Mouse (Mus musculus) urinary bladder, postnatal 36 days (tissue): ENCODE data around the gene Pmvk.
"Not testable (repeated sequence)": the region's sequence is repeated elsewhere in the genome, so short reads cannot be mapped to it uniquely, and the experiment has no call there.

Source experiments
- DNase-seq, 2 experiments: peaks; one replicate each; pipeline ENCODE4 v3.0.0; 2022; ENCODE audit warnings: low spot score in 2 of 2, mixed read lengths in 1 of 2

The Pmvk gene

DNA sequence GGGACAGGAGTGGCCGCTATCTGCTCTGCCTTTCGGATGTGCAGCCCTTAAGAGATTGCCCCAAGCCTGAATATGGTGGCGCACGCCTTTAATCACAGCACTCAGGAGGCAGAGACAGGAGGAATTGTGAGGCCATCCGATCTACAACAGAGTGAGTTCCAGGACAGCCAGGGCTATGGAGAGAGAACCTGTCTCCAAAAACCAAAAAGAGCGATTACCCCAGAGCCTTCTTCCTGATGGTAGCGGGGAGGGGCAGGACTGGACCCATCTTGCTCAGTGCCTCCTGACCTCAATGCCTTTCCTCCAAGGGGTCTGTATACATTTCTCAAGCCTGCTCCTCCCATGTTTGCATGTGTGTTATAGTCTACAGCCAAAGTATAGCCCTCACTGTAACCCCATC lies 25.3 kb upstream of the Pmvk start:
- not testable (repeated sequence) for DNase-seq

DNA sequence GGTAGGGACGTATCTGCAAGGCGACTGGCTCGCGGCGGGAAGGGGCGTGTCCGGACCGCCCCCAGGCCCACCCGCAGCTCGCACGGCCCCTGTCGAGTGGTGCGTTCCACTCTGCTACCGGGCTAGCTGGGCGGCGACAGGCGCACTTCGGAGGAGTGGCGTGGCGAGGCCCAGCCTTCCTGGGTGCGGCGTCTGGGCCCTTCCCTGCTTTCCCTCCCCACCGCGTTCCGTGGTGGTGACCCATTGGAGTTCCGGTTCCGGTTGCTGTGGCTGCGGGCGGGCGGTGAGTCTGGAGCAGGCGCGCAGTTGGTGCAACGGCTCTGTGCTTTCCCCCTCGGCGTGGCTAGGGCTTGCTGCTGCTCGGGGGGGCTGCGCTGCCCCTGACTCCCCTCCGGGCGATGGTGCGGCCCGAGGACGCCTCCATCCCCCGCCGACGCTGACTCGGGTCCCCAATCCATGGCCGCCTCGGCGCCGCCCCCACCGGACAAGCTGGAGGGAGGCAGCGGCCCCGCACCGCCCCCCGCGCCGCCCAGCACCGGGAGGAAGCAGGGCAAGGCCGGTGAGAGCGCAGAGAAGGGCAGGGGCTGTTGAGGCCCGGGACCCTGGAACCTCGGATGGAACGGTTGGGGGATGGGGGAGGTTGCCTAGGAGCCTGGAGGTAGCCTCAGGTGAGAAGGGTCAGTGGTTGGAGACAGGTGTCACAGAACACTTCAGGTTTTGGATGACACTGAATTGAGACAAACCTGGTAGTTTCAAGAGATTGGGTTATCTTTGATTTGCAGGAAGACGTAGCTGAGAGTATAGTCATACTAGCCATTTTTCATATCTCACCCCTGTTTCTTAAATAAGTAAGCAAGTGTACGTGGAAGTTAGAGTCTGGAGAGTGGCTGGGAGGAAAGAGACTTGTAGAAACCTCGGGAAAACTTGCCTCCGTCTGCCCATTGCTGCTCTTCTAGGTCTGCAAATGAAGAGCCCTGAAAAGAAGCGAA lies 23.9 kb upstream of the Pmvk start, which contains the start of gene Pygo2:
Gene Pygo2 (plus strand): TSS at position 44 of the 989 bp plus-strand sequence.
- peak; percentile 93 to 97 for DNase-seq

DNA sequence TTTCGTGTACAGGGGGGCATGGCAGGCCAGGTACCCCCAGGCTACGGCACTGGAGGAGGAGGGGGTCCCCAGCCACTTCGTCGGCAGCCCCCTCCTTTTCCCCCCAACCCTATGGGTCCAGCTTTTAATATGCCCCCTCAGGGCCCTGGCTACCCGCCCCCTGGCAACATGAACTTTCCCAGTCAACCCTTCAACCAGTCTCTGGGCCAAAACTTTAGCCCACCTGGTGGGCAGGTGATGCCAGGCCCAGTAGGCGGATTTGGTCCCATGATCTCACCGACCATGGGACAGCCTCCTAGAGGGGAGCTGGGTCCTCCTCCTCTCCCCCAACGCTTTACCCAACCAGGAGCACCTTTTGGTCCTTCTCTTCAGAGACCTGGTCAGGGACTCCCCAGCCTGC lies 21.7 kb upstream of the Pmvk start:
- DNase-seq, result no peak

DNA sequence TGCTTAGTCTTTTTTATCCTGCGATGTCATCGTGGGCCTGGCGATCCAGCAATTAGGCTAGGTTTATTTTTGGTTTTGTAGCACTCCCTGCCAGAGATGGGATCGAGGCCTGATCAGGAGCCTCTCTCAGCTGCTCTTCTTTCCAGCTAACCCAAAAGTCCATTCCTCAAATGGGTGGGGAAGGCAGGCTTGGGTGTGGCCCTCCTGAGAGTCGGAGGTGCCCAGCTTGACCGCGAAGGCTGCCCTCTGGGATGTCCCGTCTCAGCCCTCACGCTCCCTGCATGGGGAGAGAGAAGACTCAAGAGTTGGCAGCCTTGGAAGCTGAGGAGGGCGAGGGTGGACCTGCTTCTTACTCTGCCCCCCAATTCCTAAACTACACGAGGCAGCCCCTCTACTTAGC lies 19.8 kb upstream of the Pmvk start:
- no peak for DNase-seq

DNA sequence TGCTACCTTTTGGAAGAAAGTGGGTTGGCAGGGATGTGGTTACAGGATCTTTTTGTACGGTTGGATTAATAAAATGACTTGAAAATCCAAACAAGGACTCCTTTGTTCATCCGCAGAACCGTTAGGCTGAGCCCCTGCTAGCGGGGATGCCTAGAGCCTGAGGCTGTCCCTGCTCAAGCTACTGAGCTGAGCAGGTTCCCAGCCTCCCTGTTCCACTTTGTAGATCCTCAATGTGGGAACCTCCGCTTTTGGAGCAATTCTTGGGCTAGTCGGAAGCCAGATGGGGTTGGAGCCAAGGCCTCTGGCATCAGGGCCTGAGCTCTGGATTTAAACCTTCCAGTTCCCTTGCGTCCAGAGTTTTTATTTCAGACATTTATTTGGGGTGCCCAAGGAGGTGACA lies 19.3 kb upstream of the Pmvk start:
- no peak for DNase-seq

DNA sequence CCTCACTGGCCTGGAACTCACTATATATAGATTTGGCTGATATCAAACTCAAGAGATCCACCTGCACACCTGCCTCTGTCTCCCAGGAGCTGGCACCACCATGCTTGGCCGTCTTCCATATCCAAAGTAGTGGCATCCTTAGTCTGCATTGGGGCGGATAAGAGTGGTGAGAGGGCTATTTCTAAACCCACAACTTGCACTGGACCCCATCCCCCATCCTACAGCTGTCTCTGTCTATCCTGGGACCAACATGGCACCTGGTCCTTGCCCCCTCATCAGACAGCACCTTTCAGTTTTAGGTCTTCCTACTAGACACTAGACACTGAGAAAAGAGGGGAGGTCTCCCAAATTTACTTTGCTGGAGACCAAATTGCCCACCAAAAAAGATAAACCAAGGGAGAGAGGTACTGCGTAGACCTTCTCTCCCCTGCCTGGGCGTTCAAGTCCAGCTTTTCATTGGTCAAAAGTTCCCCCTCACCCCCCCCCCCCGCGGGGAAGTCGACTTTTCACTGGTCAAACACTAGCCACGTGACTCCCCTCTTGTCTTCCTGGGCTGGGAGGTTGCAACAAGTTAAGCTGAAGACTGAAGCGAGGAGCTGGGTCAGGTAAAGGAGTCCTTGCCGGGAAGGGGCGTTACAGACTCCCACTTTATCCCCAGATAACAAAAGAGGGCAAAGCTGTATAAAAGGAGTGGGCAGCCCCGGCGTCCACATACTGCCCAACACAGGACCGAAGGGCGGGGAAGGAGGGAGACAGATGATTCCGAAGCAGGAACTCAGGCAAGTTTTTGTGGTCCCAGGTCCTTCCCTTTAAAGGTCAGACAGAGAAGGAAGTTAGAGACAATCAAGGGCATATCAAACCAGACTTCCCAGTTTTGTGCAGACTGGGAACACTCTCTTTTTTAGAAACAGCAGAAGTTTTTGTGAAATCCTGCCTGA lies 17.9 kb upstream of the Pmvk start, which contains the start of gene Pbxip1:
Gene Pbxip1 (plus strand): TSS at position 531 of the 938 bp plus-strand sequence.
- DNase-seq, result peak; percentile 58 to 66

DNA sequence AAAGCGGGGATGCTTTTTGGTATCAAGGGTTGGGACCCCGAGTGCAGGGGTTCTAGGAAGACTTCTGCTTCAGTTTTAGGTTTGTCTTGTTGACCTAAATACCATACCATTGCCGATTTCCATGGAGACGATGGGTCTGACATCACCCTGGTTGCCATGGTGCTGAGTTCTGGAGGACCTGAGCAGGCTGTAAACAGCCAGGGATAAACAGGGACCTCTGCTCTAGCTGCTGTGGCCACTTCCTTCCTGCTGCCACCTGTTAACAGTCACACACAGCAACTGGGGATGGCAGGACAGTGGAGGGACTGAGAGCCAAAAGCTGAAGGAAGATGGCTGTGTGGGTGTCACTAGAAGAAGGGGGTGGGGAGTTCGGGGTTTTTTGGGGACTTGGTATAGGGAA lies 17.1 kb upstream of the Pmvk start:
- no peak for DNase-seq

DNA sequence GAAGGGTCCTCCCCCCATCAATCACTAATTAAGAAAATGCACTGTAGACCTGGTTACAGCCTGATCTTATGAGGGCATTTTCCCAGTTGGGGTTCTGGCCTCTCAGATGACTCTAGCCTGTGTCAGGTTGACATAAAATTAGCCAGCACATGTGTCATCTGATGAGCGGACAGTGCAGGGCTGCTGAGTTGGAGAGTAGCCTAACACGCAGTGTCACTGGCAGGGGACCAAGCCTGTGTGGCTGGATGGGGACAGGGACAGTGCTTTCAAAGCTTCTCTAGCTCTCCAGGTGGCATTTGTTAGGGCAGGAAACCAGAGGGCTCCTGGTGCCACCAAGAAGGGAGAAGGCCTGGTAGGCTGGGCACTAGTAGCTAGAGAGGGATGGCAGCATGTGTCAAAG lies 13.7 kb upstream of the Pmvk start:
- no peak for DNase-seq

DNA sequence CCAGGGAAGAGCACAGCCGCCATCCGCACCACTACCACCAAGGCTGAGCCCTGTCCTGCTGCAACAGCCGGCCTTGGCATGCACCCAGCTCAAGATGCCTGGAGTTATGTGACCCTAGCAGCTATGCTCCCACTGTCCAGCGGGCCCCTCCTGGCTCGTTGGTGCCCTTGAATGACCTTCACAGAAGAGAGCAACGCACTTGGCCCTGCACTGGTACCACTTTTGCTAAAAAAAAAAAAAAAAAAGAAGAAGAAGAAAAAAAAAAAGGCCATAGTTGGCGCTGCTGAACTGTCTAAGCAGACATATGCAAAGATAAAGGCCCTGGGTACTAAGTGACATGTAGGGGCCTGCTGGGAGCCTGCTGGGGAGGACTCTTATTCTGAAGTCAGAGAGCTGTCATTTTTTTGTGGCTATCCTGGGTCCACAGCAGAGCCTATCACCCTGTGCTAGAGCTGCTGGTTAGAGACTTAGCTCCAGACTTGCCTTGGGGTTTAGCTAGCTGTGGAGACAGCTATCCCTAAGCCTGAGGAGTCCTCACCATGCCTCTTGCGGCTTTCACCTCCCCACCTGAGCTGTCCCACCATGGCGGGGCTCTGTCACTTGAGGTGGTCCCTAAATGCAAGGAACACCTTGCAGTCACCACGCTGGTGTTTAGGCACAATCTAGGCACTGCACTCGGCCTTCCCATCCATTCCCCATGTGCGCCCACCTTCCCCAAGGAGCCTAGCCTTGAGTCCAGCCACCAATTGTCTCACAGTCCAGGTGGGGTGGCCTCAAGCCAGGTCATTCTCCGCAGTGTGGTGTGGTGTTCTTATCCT lies 5.4 kb upstream of the Pmvk start:
- DNase-seq, result no peak

DNA sequence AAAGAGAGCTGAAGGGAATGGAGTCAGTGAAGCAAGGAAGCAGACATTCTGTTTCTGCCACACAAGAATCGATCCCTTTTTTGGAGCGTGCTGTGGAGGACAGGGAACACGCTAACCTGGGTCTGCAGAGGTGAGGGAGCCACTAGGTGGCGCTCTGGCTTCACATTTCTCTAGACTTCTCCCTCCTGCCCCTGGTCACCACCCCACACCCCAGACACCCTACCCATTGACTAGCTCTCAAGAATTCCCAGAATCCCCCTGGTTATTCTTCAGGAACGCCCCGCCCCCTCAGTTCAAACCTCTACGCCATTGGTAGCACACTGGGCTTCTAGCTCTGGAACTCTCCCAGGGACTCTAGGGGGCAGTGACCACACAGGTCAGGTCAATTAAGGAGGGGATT lies 4.8 kb upstream of the Pmvk start:
- DNase-seq, result peak; percentile 40 to 57

DNA sequence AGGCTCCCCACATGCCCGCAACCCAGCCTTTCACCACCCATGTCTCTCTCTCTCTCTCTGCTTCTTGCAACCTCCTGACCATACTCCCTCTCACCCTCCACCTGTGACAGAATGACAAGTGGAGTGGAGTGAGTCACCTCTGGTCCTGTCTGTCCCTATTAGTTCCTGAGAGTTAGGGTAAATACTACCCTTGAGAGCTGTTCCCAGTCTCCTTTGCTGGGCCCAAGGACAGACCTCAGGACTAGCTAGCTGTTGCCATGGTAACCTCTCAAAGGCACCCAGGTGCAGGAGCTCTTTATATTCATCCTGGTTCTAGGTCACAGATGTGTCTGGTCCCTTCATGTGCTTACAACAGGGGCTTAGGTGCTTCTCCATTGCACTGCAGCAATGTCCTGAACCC lies 2.4 kb upstream of the Pmvk start:
- no peak for DNase-seq

DNA sequence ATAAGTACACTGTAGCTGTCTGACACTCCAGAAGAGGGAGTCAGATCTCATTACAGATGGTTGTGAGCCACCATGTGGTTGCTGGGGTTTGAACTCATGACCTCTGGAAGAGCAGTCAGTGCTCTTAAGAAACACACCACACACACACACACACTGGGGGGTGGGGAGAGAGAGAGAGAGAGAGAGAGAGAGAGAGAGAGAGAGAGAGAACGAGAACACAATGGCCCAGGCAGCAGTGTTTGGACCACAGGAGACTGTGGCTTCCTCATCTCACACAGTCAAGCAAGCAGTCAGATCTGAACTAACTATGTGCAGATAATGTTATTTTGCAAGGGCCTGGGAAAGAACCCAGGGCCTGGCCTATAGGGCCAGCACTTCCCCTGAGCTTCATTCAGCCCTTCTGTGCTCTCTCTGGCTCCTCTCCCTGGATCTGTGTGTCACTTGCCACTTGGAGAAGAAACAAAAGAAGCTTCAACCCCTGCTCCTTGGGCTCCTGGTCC lies 1.5 kb downstream of the Pmvk start:
- DNase-seq, result no peak

DNA sequence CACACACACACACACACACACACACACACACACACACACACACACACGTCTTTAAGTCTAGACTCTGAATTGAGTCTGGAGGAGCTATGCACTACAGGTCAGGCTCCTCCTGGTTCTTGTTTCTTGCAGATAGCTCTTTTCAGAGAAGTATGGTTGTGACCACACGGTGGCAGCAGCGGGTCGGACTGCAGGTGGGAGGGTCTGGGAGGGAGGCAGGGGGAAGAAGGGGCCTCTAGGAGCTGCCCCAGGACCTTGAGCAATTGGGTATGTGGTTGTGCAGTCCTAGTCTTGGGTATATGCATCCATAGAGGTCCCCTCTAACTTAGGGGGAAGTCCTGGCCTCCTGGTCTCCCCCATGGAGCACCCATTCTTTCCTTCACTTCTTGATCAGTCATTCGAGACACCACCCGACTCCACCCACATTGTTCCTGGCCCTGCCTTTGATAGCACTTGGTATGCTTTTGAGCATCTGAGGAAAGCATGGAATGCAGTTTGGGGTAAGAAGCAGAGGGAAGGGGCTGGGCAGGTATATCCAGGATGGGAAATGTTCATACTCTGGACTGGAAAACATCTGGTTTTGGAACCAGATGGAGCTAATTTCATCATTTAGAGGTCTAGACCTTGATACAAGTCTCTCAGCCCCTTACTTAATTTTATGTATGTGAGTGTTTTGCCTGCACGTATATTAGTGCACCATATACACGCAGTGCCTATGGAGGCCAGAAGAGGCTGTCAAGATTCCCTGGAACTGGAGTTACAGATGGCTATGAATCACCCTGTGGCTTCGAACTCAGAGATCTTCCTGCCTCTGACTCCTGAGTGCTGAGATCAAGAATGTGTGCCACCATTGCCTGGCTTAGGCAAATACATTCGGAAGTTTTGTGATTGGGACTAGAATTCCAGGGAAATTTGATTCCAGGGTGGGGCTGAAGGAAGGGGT lies 2.7 kb downstream of the Pmvk start:
- DNase-seq, result peak; percentile 51 to 60

DNA sequence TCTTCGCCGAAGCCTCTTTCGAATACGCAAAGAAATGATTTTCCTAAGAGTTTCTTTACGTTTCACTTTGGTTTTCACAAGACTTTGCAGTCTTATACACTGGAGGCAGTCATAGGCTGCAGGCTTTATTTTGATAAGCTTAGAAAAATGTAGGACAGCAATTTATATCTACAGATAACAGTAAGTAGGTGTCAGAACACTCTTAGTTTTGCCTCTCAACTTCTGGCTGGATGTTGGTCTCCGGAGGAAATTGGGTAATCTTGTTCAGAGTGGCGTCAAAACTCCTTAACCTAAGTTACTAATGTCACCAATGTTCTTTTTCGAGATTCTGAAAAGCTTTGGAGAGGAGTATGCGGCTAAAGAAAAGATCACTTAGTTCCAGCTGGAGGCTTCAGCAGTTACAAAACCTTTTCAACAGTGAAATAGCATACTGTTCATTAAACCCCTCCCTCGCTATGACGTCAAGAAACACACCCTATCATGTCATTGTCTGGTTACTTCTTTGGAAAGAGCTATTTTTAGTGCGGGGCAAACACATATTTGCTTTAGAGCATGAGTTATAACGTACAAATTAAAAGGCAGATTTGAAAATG lies 4.1 kb downstream of the Pmvk start:
- DNase-seq, result no peak

DNA sequence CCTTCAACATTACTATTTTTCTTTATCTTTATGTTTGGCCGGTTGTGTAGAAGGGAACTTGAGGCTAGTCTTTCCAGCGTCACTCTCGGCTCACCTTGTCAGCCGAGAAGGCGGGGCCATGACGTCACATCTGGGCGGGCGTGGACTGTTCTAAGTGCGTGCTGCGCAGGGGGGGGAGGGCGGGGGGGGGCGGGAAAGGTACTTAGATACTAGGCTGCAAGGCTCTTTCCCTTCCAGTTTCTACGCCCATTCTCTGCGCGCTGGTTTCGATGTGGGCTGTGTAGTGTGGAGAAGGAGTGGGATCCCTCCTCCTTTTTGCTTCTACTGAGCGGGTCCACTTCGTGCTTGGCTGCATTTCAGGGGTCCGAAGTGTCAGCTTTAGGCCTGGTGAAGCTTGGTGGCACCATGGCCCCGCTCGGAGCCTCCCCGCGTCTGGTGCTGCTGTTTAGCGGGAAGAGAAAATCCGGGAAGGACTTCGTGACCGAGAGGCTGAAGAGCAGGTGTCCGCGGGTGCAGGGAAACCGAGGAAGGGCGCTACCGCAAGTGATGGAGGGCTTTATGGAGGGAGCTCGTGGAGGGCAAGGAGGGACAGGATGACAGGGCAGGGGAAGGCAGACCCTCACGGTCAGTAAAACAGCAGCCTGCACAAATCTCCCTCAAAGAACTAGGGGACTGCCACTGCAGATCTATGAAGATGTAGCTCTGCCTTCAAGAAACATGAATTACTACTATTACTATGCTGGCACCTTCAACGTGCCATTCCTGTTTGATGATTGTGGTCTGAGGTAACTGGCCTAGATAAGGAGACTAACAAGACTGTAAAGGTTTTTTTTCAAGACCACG lies 4.8 kb downstream of the Pmvk start:
- DNase-seq, result peak; percentile 83 to 91

DNA sequence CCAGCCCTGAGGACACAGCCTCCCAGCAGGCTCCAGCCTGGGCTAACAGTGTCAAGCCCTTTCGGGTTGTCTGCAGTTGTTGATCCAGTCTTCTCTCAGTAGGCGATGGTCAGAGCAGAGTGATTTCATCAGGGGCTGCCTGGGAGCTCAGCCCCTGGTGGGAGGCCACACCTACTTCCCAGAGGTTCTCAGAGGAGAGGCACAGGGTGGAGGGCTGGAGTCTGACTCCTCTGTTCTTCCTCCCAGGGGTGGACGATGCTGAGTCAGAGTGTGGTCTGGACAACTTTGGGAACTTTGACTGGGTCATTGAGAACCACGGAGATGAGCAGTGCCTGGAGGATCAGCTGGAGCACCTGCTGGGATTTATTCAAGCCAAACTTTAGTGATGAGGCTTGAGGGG lies 13.9 kb downstream of the Pmvk start:
- DNase-seq, result no peak

DNA sequence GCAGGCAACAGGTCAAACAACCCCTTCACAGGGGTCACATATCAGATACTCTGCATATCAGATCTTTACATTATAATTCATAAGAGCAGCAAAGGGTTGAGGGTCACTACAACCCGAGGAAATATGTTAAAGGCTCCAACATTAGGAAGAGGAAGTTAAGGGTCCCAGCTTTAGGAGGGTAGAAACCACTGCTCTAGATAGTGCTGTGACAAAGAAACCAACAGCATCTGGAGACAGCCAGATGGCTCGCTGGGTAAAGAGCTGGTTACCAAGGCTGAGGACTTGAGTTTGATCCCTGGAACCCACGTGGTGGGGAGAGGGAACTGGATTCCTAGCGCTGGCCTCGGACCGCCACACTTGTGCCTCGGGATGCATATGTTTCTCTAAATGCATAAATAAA lies 17.9 kb downstream of the Pmvk start:
- DNase-seq, result no peak

DNA sequence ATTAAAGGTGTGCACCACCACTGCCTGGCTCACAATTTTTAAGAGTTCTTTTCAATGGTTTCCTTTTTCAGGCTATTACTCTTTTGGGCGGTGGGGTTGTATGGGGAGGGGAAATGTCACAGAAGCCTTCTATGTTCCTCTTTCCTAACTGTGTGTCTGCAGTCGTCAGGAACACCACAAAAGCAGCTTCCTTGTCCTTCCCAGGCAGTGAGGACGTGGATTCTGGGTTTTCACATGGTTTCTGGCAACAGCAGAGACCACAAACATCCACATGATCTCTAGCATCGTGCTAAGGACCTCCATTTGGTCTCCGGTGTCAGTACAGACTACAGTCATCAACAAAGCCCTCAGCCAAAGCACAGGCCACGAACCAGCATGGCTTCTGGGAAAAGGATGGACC lies 19.5 kb downstream of the Pmvk start:
- no peak for DNase-seq

DNA sequence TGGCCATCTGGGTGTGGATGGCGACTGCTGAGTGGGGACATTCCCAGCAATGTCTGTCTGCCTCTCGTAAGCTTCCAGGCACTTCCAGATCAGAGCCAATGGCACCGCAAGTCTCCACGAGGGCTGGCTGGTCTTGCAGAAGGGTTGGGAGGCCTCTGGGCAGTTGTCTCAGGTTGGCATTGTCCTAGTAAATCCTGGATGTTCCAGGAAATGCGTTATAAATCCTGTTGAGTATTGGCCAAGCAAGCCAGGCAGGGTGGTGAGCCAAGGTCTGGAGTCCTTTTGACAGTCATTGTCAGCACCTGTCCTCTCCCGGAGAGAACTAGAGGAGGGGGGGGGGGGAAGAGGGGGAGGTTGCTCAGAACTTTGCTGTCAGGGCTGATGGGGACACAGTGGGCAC lies 24.7 kb downstream of the Pmvk start:
- DNase-seq, result no peak
